Mouse (Mus musculus) adrenal gland (tissue): ENCODE data around the gene Il31ra.

ENCODE experiments used
- intact Hi-C: fragments of 180-260 bp; cut with DNase I; formaldehyde crosslinking; loops from one replicate; pipeline ENCODE4 v1.15.1; 2025

Gene Il31ra

DNA sequence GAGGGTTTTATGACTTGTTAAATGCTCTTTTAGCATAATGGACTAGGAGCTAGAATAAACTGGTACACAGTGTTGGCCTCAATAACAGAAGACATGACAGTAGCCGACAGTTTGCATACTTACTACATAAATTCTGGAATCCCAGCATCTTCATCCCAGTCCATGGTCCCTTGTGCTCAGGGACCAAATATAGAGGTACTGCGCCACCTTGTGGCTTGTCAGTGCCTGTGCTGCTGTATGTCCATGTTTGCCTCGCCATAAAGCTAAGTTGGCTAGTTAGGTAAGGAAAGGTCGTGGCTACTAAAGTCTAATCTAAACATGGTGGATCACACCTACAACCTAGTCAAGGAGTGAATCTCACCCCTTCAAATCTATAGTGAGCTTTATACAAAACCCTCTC is 84.7 kb downstream of the Il31ra start:
- intact Hi-C loops = loop anchor here (2.0 to 5.0 kb wide), 3 partner anchors 42 to 237 kb away; no protein-coding TSS in a partner anchor

DNA sequence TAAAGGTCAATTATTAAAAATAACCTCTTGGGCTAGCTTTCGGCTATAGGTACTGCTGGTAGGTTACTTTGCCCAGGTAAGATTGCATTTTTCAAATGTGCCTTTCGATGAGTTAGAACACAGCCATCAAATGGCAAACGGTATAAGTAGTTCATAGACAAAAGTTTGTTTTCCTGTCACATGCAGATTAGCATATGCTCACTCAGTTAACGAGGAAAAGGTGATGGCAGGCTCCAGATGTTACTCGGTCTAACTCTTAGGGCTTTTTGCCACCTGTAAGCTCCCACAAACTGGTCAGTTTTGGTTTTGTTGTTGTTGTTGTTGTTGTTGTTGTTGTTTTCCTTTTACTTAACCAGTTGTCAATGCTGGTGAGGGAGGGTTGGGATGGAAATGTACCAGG is 85.7 kb downstream of the Il31ra start:
- intact Hi-C loops = loop anchor here (2.0 to 5.0 kb wide), 3 partner anchors 41 to 236 kb away; no protein-coding TSS in a partner anchor

DNA sequence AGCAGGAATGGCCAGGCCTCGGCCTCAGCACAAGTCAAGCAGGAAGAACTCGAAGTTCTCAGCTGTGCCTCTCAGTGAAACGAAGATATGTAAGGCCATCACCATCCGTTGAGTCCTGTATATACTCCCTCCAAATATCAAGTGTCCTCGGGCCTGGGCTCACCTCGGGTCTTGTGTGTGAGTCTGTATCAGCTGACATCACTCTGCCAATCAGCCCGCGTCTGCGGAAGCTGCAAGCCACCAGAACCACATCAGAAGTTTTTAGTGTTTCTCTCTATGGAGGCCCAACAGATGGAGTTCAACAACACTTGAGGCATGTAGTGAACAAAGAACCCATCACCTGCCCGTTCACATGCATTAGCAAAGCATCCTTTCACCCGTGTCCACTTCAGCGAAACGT is 86.5 kb downstream of the Il31ra start:
- intact Hi-C loops = loop anchor here (2.0 to 5.0 kb wide), 3 partner anchors 40 to 235 kb away; no protein-coding TSS in a partner anchor

DNA sequence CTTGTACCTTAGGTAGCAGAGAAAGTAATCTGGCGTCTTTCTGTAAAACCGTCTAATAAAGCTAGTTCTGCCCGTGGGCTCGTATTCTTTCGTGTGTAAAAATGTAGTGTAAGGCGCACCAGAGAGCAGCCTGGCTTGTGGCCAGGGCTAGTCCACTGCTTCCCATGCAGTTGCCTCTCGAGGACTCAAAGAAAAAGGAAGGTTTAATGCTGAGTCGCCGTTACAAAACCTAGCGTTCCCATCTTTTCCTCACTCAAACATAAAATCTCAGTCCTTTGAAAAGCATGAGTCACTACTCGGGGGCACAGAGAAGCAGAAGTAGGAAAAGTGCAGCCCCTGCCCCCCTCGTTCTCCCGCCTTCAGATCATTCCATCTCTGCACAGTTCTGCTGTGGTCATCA is 87.4 kb downstream of the Il31ra start:
- intact Hi-C loops = loop anchor here (5.0 kb wide), 2 partner anchors 39 to 234 kb away; no protein-coding TSS in a partner anchor

DNA sequence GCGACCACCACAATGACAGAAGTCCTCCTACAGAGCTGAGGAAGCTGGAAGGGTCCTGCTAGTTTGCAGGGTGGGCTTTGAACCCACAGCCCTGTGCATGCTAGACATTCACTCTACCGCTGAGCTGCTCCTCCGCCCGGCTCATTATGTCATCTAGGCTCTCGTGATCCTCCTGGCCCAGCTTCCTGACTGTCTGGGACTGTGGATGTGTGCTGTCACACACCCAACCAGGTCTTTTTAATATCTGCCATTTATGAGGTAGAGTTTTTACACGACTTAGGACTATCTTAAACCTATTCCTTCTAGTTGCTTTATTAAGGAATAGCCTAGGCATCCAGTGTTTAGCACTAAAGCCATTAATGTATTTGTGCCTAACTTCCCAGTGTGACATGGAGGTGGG is 88.7 kb downstream of the Il31ra start:
- intact Hi-C loops = loop anchor here (5.0 kb wide), 2 partner anchors 38 to 233 kb away; no protein-coding TSS in a partner anchor

DNA sequence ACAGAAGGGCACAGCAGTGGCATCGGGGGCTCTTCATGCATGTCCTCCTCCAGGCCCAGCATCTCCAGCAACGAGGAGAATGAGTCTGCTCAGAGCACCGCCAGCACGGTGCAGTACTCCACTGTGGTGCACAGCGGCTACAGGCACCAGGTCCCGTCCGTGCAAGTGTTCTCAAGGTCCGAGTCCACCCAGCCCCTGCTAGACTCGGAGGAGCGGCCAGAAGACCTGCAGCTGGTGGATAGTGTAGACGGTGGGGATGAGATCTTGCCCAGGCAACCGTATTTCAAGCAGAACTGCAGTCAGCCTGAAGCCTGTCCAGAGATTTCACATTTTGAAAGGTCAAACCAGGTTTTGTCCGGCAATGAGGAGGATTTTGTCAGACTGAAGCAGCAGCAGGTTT is 90.3 kb downstream of the Il31ra start:
- intact Hi-C loops = no loop called here

DNA sequence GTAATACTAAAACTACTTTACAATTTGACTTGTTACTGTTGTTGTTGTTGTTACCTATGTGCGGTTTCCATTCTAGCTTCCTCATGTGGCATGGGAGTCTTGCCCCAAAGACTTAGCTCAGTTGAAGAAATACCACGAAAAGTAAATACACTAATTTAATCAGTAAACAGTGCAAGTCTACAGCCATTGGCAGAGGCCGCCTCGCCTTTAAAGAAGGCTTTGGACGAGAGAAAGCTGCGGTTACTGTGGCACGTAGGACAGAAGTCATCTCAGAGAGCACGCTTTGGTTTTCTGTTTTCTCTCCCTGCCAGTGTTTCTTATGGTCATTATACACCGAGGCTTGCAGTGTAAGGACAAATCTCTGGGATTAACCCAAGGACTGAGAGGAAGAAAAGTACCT is 93.7 kb downstream of the Il31ra start:
- intact Hi-C loops = no loop called here

DNA sequence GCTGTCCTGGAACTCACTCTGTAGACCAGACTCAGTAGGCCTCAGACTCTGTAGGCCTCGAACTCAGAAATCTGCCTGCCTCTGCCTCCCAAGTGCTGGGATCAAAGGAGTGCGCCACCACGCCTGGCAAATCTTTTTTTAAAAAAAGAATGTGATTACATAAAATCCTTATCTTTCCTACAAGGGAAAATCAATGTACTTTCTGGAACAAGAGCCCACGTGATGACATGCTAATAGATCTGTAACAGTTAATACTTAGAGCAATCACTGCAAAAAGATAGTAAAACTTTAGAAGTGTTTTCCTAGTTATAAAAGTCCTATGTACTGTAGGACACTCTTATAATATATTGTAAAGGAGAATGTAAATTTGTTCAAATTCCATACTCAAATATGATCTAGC is 94.1 kb downstream of the Il31ra start:
- intact Hi-C loops = no loop called here

DNA sequence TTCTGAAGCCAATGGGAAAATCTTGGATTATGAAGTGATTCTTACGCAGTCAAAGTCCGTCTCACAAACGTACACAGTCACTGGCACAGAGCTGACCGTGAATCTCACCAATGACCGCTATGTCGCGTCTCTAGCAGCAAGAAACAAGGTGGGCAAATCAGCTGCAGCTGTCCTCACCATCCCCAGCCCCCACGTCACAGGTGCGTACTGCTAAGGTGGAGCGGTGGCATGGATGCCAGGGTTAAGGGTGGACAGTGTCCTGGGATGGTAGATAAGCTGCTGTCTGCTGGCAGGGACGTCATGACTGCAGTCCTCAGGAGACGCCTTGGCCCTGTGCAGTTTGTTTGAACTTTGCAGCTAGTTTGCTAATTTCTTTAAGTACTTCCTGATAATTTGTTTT is 99.6 kb downstream of the Il31ra start:
- intact Hi-C loops = no loop called here

DNA sequence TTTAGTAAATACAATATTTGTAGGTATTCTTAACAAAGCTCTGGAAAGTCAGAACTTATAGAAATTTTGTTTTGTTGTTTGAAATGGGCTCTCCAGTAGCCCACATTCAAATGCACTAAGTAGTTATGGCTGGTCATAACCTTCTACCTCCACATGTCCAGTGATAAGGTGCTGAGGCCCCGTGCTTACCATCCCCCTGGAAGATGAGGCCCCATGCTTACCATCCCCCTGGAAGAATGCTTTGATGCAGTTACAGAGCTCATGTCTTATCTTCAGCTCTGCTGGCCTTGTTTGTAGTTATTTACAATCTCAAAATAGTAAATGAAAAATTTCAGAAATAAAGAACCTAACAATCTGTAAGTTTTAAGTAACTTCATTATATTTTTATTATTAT is 101.9 kb downstream of the Il31ra start:
- intact Hi-C loops = no loop called here

DNA sequence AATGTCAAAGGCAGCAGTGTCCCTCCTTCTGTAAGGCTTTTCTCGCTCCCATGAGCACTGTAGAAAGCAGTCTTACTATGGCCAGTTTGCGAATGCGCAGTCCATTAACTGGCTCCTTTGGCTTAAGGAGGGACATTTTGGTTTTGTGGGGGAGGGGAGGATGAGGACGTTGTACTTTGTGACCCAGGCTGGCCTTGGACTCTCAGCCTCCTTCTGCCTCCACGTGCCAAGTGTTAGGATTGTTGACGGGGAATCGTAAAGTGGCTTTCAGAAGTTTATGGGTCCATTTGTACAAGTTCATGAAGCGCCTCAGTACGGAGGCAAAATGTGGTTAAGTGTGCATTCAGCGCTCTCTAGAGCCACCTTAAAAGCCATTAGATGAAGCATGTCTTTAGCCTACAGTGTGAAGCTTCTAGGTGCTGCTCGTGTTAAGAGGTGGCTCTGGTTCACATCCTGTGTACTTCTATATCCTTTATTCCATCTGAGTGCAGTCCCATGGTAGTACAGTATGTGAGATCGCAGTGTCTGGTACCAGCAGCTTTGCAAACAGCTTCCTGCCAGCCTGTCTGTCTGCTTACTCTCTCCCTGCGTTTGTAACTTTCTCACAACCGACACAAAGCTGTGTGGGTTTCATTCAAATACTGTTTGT is 102.4 kb downstream of the Il31ra start:
- intact Hi-C loops = no loop called here

DNA sequence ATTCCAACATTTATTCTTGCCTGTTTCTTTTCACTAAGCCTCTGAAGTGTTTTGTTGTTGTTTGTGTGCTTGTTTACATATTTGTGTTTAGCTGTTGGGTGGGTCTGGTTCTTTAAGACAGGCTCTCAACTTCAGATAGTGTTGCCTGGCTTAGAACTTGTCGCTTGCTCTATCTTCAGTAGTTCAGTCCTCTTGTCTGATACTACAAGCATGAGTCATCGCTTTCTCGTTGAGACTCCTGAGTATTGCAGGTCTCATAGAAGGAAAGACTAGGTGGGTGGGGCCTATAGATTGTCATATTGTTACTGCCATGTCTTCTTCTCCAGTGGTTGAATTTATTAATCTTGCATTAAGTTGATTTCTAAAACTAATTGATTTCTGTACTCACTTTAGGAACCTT is 104.1 kb downstream of the Il31ra start:
- intact Hi-C loops = no loop called here

DNA sequence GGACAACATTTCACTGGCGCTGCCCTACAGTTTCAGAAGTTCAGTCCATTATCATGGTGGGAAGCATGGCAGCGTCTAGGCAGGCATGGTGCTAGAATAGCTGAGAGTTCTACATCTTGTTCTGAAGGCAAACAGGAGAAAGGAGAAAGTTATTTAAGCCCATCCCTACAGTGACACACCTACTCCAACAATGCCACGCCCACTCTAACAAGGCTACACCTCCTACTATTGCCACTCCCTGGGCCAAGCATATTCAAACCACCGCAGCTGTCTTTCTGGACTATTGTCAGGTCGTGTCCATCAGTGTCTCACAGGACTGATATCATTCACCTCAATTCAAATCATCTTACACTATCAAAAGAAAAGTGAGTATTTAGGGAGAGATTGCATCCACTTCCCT is 107.5 kb downstream of the Il31ra start:
- intact Hi-C loops = no loop called here

DNA sequence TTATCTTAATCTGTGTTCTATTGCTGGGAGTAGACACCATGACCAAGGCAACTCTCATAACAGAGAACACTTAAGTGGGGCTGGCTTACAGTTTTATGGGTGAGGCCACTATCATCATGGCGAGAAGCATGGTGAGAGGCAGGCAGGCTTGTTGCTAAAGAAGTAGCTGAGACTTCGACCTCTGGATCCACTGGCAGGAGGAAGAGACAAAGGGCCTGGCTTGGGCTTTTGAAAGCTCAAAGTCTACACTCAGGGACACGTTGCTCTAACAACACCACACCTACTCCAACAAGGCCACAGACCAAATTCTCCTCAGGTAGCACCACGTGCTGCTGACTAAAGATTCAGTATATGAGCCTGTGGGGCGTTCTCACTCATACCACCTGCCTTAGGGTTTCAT is 107.9 kb downstream of the Il31ra start:
- intact Hi-C loops = no loop called here

DNA sequence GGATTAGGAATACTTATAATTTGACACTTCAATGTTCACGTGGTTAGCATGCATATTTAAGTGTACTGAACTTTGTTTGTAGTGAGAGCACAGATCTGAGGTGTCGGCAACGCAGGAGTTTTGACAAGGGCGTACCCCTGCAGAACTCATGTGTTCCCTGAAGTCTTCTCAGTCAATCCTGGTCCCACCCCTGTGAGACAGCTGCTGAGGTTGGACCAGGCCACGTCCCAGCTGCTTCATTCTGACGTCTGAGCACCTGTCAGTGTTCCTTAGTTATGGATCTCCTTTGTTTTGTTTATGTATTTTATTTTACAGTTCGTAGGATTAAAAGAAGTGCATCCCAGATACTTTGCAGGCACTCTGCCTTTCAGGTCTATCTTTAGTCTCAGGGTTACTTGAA is 111.1 kb downstream of the Il31ra start:
- intact Hi-C loops = no loop called here

DNA sequence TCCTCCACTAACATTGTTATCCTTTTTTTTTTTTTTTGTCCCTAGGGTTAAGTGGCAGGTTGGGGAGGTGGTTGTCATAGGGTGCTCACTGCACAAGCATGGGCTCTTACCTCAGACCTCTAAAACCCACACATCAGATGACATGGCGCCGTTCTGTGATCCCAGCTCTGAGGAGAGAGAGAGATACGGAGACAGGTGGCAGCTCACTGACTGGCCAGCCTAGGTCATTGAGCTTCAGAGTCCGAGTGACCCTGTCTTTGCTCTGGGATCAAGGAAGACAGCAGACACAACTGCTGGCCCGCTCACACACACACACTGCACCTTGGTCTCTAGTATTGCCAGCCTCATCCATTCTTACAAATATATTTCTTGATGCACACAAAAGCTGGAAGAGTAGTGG is 111.6 kb downstream of the Il31ra start:
- intact Hi-C loops = no loop called here

DNA sequence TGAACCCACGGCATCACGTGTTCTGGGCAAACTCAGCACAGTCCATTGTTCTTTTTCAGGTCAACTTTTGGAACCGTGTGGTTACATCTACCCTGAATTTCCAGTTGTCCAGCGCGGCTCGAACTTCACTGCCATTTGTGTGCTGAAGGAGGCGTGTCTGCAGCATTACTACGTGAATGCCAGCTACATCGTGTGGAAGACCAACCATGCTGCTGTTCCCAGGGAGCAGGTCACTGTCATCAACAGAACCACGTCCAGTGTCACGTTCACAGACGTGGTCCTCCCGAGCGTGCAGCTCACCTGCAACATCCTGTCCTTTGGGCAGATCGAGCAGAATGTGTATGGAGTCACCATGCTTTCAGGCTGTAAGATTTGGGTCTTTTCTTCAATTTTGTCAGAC is 114.2 kb downstream of the Il31ra start:
- intact Hi-C loops = no loop called here

DNA sequence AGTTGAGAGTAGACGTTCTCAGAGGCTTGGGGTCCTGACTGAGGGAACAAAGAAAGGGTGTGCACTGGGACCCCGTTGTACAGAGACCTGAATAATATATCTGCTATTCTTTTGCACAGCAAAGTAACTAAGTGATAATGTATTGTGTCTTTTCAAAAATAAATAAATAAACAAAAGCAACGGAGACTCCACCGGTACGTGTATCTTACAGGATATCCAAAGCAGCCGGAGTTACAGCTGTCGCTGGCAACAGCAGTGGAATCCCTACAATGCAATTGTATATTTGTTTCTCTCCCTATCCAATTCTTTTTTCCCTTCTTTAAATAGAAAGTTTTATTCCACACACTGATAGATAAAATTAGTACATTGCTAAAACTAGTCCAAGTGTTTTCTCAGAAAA is 115.1 kb downstream of the Il31ra start:
- intact Hi-C loops = no loop called here

DNA sequence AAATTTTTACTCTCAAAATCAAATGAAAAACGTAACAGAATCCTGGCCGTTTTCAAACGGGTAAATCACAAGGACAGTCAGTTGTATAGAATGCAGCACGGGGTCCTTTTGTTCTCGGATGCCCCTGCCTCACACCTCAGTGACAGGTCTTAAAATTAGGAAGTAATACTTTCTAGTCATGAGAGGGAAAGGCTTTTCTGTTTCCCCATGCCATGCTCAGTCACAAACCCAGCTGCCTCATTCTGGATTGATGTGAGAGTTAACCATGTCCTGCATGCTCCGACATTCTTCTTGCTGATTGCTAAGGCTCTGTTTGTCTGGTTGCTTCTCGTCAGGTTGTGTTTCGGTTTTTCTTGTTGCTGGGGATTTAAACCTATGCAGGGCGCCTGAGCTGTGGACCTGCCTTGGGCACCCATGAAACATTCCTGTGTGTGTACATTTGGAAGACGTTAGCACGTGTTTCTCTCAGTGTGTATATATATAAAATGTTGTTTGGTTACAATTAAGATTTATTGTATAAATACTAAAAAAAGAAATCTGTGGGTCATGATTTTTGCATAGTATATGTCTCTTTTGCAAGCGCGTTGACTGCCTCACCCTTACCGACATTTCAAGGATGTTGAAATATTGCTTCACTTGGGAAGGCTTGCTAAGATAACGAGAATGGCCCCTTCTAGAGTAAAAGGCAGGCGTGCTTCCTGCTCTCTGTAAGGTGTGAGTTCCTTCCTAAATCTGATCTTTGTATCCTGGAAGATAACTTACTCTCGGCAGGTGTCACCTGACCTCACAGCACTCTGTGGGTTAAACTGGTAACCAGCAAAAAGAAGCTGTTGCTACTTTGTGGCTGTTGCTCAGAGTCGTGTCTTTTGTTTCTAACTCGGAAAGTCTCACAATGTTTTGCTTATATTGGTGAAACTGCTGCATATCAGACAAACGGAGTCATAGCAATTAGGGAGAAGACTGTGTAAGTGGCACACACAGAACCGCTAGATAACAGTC is 120.1 kb downstream of the Il31ra start:
- intact Hi-C loops = no loop called here

DNA sequence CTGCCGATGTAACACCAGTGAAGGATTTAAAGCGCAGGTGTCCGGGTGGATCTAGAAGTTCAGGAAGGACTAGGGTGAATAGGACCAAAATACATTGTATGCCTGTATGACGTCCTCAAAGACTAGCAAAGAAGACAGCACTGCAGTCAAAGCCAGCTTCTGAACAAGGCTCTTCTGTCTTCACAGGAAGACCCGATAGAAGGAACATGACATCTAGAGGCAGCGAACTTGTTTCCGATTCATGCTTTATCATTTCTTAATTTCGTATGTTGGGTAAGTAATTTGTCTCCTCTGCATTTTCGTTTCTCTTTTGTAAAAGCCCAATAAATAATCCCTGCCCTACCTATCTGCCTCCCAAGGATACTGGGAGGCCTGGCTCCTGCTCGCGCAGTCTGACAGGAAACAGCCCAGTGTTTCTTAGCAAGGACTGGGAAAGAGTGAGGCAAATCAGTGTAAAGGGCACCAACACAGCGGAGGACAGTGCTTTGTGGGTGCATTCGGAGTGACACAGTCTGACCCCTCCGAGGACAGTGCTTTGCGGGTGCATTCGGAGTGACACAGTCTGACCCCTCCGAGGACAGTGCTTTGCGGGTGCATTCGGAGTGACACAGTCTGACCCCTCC is 121.6 kb downstream of the Il31ra start:
- intact Hi-C loops = no loop called here

DNA sequence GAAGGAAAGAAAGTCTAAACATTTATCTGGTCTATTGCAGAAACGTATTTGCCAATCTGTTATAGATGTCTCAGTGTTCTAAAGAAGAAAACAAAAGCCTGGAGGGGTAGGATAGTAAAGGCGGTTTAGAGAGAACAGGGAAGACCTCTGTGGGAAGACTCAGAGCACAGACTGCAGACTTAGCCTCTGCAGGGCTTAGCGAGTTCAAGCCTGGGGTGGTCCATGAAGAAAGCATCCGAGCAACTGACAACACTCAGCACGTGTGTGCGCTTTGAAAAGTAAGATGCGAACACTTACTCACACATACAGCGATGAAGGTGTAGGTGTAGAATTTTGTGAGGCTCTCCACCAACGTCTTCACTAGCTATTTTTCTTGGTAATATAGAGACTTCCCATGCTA is 123.0 kb downstream of the Il31ra start:
- intact Hi-C loops = no loop called here
